In genomic region chr17:61303611-61304010, GRCm38 (mm10) we compare ENCODE assay signal across 21 mouse cellular contexts.
DNase-seq lines count a peak whose midpoint lies in the region; ATAC-seq lines count a peak whose summit lies in the region.
"Had no signal": no experiment of that assay in that cellular context is flagged by ENCODE, and none has a peak within 500 bp of the region (broad histone marks: within the 10 kb centered on the region; RNA-seq: fewer than 3 reads in every experiment).

No protein-coding gene starts in this region.

- intact Hi-C loops in left cerebral cortex, postnatal 4 days (cut with DNase I) = no loop called here
- intact Hi-C loops in left cerebral cortex, postnatal 14 days (cut with DNase I) = no loop called here

- no peak for ATAC-seq in forebrain, embryonic 14.5 days
- ATAC-seq in forebrain, embryonic 12.5 days (ENCODE audit: low FRiP score) = no peak
- peak; percentile 64; the same call in 1 of the 2 replicates for ATAC-seq in kidney, embryonic 14.5 days (ENCODE audit: low FRiP score, low TSS enrichment)
- ATAC-seq: activated CD4-positive, CD25-positive, alpha-beta regulatory T cell, adult 4 months had no signal

- H3K9me3 ChIP-seq in forebrain, embryonic 14.5 days (replicated peaks; ENCODE audit: control insufficient read depth, low read length) = no peaks in the 10 kb centered on the region
- H3K9me3 ChIP-seq in forebrain, embryonic 12.5 days = no peaks in the 10 kb centered on the region
- H3K9me3 ChIP-seq in kidney, embryonic 14.5 days (ENCODE audit: control insufficient read depth, low read length) = no peaks in the 10 kb centered on the region
- H3K9me3 ChIP-seq: embryonic facial prominence, embryonic 12.5 days; embryonic facial prominence, embryonic 15.5 days; hindbrain, embryonic 12.5 days; hindbrain, embryonic 15.5 days had no signal

- no peaks in the 10 kb centered on the region for H3K27me3 ChIP-seq in forebrain, embryonic 14.5 days (replicated peaks; ENCODE audit: control insufficient read depth, insufficient read depth, low read length)
- no peaks in the 10 kb centered on the region for H3K27me3 ChIP-seq in forebrain, embryonic 12.5 days
- H3K27me3 ChIP-seq in kidney, embryonic 14.5 days (ENCODE audit: control insufficient read depth, insufficient read depth, low read length) = no peaks in the 10 kb centered on the region
- H3K27me3 ChIP-seq: embryonic facial prominence, embryonic 12.5 days; embryonic facial prominence, embryonic 15.5 days; hindbrain, embryonic 12.5 days; hindbrain, embryonic 15.5 days had no signal

- H3K4me2 ChIP-seq in forebrain, embryonic 14.5 days (ENCODE audit: low read length) = no peak overlapping the region
- no peak overlapping the region for H3K4me2 ChIP-seq in forebrain, embryonic 12.5 days
- no peak overlapping the region for H3K4me2 ChIP-seq in kidney, embryonic 14.5 days (replicated peaks; ENCODE audit: low read depth, low read length)
- H3K4me2 ChIP-seq: embryonic facial prominence, embryonic 12.5 days; embryonic facial prominence, embryonic 15.5 days; heart, embryonic 11.5 days; hindbrain, embryonic 12.5 days; hindbrain, embryonic 15.5 days had no signal

- H3K9ac ChIP-seq in forebrain, embryonic 14.5 days (ENCODE audit: low read length) = no peak overlapping the region
- H3K9ac ChIP-seq in forebrain, embryonic 12.5 days = no peak overlapping the region
- no peak overlapping the region for H3K9ac ChIP-seq in kidney, embryonic 14.5 days (ENCODE audit: low read depth, low read length)
- H3K9ac ChIP-seq: embryonic facial prominence, embryonic 12.5 days; embryonic facial prominence, embryonic 15.5 days; hindbrain, embryonic 12.5 days; hindbrain, embryonic 15.5 days had no signal

- H3K27ac ChIP-seq in forebrain, embryonic 14.5 days (ENCODE audit: low read depth, low read length) = no peak overlapping the region
- H3K27ac ChIP-seq in forebrain, embryonic 12.5 days = no peak overlapping the region
- H3K27ac ChIP-seq in kidney, embryonic 14.5 days (ENCODE audit: low read depth, low read length) = no peak overlapping the region
- H3K27ac ChIP-seq: embryonic facial prominence, embryonic 12.5 days; embryonic facial prominence, embryonic 15.5 days; gastrocnemius, adult 2 months; hindbrain, embryonic 12.5 days; hindbrain, embryonic 15.5 days had no signal

- no peak overlapping the region for H3K4me3 ChIP-seq in forebrain, embryonic 14.5 days (ENCODE audit: low read depth, low read length)
- H3K4me3 ChIP-seq in forebrain, embryonic 12.5 days (replicated peaks) = no peak overlapping the region
- no peak overlapping the region for H3K4me3 ChIP-seq in kidney, embryonic 14.5 days (ENCODE audit: low read length)
- H3K4me3 ChIP-seq: embryonic facial prominence, embryonic 12.5 days; embryonic facial prominence, embryonic 15.5 days; gastrocnemius, adult 2 months; hindbrain, embryonic 12.5 days; hindbrain, embryonic 15.5 days had no signal

- 46% methylated on average over 1 of the region's 1 CpGs for WGBS in forebrain, embryonic 14.5 days
- WGBS in forebrain, embryonic 12.5 days = 79% methylated on average over 1 of the region's 1 CpGs
- 67% methylated on average over 1 of the region's 1 CpGs for WGBS in kidney, embryonic 14.5 days

- peaks cover 14% of the 10 kb centered on the region for H3K4me1 ChIP-seq in forebrain, embryonic 14.5 days (ENCODE audit: control insufficient read depth, insufficient read depth, low read length)
- H3K4me1 ChIP-seq in forebrain, embryonic 12.5 days = no peaks in the 10 kb centered on the region; the same call in 1 of the 2 replicates
- no peaks in the 10 kb centered on the region for H3K4me1 ChIP-seq in kidney, embryonic 14.5 days (ENCODE audit: control insufficient read depth, insufficient read depth, low read length)
- H3K4me1 ChIP-seq: embryonic facial prominence, embryonic 12.5 days; embryonic facial prominence, embryonic 15.5 days; hindbrain, embryonic 12.5 days; hindbrain, embryonic 15.5 days had no signal

- no peaks in the 10 kb centered on the region for H3K36me3 ChIP-seq in forebrain, embryonic 14.5 days (ENCODE audit: control insufficient read depth, insufficient read depth, low read length)
- H3K36me3 ChIP-seq in forebrain, embryonic 12.5 days (replicated peaks) = no peaks in the 10 kb centered on the region
- no peaks in the 10 kb centered on the region for H3K36me3 ChIP-seq in kidney, embryonic 14.5 days (ENCODE audit: control insufficient read depth, insufficient read depth, low read length)
- H3K36me3 ChIP-seq: embryonic facial prominence, embryonic 12.5 days; embryonic facial prominence, embryonic 15.5 days; hindbrain, embryonic 12.5 days; hindbrain, embryonic 15.5 days had no signal

- DNase-seq in forebrain, embryonic 14.5 days (ENCODE audit: low spot score) = peak; percentile 24
- DNase-seq in kidney, postnatal 25 days = no peak
- DNase-seq in left cerebral cortex, postnatal 4 days = peak; percentile 23
- DNase-seq in left cerebral cortex, postnatal 14 days (ENCODE audit: low spot score in 2 of 2) = no peak
- DNase-seq: adrenal gland, adult 8-10 months; adrenal gland, postnatal 36 days; cerebellum, adult 11 months; cerebellum, adult 2 months; cerebellum, adult 9-11 months; cerebellum, postnatal 25 days; gastrocnemius, adult 2 months; gastrocnemius, postnatal 14 days; heart, adult 11 months had no signal

Comparison
In these comparisons a context has a peak if more than half of its experiments do, and no peak if none do; other contexts are left out.
1. DNase-seq: peak in forebrain, embryonic 14.5 days (single experiment) and left cerebral cortex, postnatal 4 days (single experiment); none in kidney, postnatal 25 days (0 of 2) and left cerebral cortex, postnatal 14 days (0 of 2).